Comparison of ENCODE assay signal across 9 mouse cellular contexts in the genomic region with DNA sequence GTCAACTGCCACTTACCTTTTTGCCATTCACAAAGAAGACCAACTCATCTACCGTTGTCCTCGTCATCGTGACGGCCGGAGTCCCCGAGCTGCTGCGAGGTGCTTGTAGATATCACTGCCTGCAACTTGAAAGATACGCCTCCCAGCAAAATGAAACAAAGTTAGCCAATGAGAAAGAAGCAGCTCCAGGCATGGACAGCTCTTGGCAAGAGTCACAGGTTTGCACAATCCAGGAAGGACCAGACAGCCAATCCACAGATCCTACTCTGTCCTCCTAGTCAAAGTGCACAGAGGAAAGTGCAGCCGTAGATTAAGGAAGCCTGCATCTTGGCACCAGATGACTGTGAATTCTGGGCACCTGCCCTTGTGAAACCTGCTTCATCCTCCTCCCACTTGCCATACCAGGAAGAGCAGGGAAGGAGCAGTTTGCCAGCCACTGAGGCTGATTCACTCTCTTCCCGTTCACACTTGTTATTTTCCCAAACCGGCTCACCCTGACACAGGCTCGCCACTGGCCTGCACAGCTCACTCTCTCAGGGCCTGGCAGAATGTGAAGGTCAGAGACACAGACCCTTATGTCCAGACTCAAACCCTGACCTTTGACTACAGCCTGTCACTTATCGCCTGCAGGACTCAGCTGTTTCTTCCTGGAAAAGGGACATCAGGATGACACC. TPM values are rescaled to one million over a fixed set of nuclear protein-coding genes. Genes with fewer than 3 reads are reported as not detected.
DNase-seq lines count a peak whose midpoint lies in the region; ATAC-seq and TF ChIP-seq lines count a peak whose summit lies in the region.
"Had no signal": no experiment of that assay in that cellular context is flagged by ENCODE, and none has a peak within 500 bp of the region (broad histone marks: within the 10 kb centered on the region; RNA-seq: fewer than 3 reads in every experiment).

Gene Xdh (minus strand): TSS at position 135 of the 674 bp plus-strand sequence.

- no peaks in the 10 kb centered on the region for H3K36me3 ChIP-seq in MEL (ENCODE audit: control insufficient read depth in 1 of 2, insufficient read depth in 2 of 2, low read length in 2 of 2)
- no peaks in the 10 kb centered on the region for H3K36me3 ChIP-seq in kidney, embryonic 16.5 days (ENCODE audit: insufficient read depth, low read length)
- H3K36me3 ChIP-seq in hindbrain, embryonic 11.5 days (ENCODE audit: control insufficient read depth, insufficient read depth, low read length): no peaks in the 10 kb centered on the region
- H3K36me3 ChIP-seq: neural tube, embryonic 12.5 days had no signal

- H3K9ac ChIP-seq in MEL (ENCODE audit: control insufficient read depth, low read depth, low read length, poor library complexity, severe bottlenecking): no peak within 1 kb of the TSS
- H3K9ac ChIP-seq in kidney, embryonic 16.5 days (replicated peaks; ENCODE audit: low read length): no peak within 1 kb of the TSS
- no peak within 1 kb of the TSS for H3K9ac ChIP-seq in hindbrain, embryonic 11.5 days (ENCODE audit: low read depth, low read length)
- H3K9ac ChIP-seq: neural tube, embryonic 12.5 days had no signal

- peak; percentile 85 for DNase-seq in 3134 (ENCODE audit: extremely low read depth, insufficient read length, low spot score)
- peak; percentile 57 for DNase-seq in MEL (ENCODE audit: low read depth, low spot score)
- DNase-seq in gastrocnemius, postnatal 25 days: peak; percentile 74
- peak; percentile 17 to 40 for DNase-seq in natural killer cell, adult 2 months (ENCODE audit: low spot score in 2 of 2)
- no peak for DNase-seq in hindbrain, embryonic 11.5 days (ENCODE audit: low spot score)
- no peak for DNase-seq in left cerebral cortex, postnatal 10 days (ENCODE audit: extremely low spot score in 1 of 2, low spot score in 2 of 2)
- no peak for DNase-seq in right cerebral cortex, postnatal 10 days (ENCODE audit: low spot score in 2 of 2)

- 52% methylated on average over 13 of the region's 13 CpGs for WGBS in kidney, embryonic 16.5 days
- WGBS in hindbrain, embryonic 11.5 days: 85% methylated on average over 13 of the region's 13 CpGs

- intact Hi-C loops in left cerebral cortex, postnatal 10 days (cut with DNase I): no loop called here

- no peak for TF ChIP-seq EP300 in MEL (IDR thresholded peaks at IDR 0.05; ENCODE audit: low read depth in 1 of 2, low read length in 2 of 2)

- no peak for TF ChIP-seq POLR2A in MEL (IDR thresholded peaks at IDR 0.05; ENCODE audit: control insufficient read depth in 1 of 2, insufficient read depth in 1 of 2, low read depth in 1 of 2, low read length in 2 of 2, poor library complexity in 1 of 2)

- no peaks in the 10 kb centered on the region; a peak in 1 of 4 replicates for H3K27me3 ChIP-seq in MEL (ENCODE audit: control insufficient read depth in 1 of 2, insufficient read depth in 2 of 2, low read length in 2 of 2)
- H3K27me3 ChIP-seq in kidney, embryonic 16.5 days (ENCODE audit: insufficient read depth, low read length): no peaks in the 10 kb centered on the region
- H3K27me3 ChIP-seq in hindbrain, embryonic 11.5 days (ENCODE audit: control insufficient read depth, insufficient read depth, low read length): no peaks in the 10 kb centered on the region
- H3K27me3 ChIP-seq: neural tube, embryonic 12.5 days had no signal

- peak within 1 kb of the TSS; percentile 26; the same call in 1 of the 2 replicates for H3K4me2 ChIP-seq in kidney, embryonic 16.5 days (replicated peaks; ENCODE audit: low read depth, low read length)
- no peak within 1 kb of the TSS for H3K4me2 ChIP-seq in hindbrain, embryonic 11.5 days (replicated peaks; ENCODE audit: low read depth, low read length)
- H3K4me2 ChIP-seq: neural tube, embryonic 12.5 days had no signal

- TF ChIP-seq RAD21 in MEL (IDR thresholded peaks at IDR 0.05; ENCODE audit: low read depth, low read length): no peak

- no peaks in the 10 kb centered on the region for H3K9me3 ChIP-seq in MEL (replicated peaks; ENCODE audit: insufficient read depth, low read length)
- H3K9me3 ChIP-seq in kidney, embryonic 16.5 days (ENCODE audit: low read length): no peaks in the 10 kb centered on the region
- no peaks in the 10 kb centered on the region for H3K9me3 ChIP-seq in hindbrain, embryonic 11.5 days (ENCODE audit: control insufficient read depth, low read length)
- H3K9me3 ChIP-seq: neural tube, embryonic 12.5 days had no signal

- H3K27ac ChIP-seq in MEL (ENCODE audit: control insufficient read depth, low read depth, low read length): no peak within 1 kb of the TSS
- H3K27ac ChIP-seq in kidney, embryonic 16.5 days (ENCODE audit: low read length): no peak within 1 kb of the TSS
- H3K27ac ChIP-seq in hindbrain, embryonic 11.5 days (ENCODE audit: low read depth, low read length): no peak within 1 kb of the TSS
- H3K27ac ChIP-seq: neural tube, embryonic 12.5 days had no signal

- peak; percentile 71 for ATAC-seq in kidney, embryonic 16.5 days (ENCODE audit: low FRiP score, low TSS enrichment)
- no peak for ATAC-seq in hindbrain, embryonic 11.5 days (ENCODE audit: low FRiP score)

- no peak for TF ChIP-seq CTCF in MEL (IDR thresholded peaks at IDR 0.05 in 2 of 3, conservative IDR thresholded peaks at IDR 0.05 in 1 of 3; ENCODE audit: control insufficient read depth in 1 of 3, insufficient read depth in 1 of 3, low read depth in 2 of 3, low read length in 3 of 3, poor library complexity in 1 of 3, severe bottlenecking in 1 of 3)

- H3K4me1 ChIP-seq in MEL (ENCODE audit: control insufficient read depth in 1 of 2, insufficient read depth in 2 of 2, low read length in 2 of 2): no peaks in the 10 kb centered on the region
- H3K4me1 ChIP-seq in kidney, embryonic 16.5 days (ENCODE audit: insufficient read depth, low read length): peaks cover 5% of the 10 kb centered on the region
- no peaks in the 10 kb centered on the region for H3K4me1 ChIP-seq in hindbrain, embryonic 11.5 days (replicated peaks; ENCODE audit: control insufficient read depth, insufficient read depth, low read length)
- H3K4me1 ChIP-seq: neural tube, embryonic 12.5 days had no signal

- H3K4me3 ChIP-seq in MEL (ENCODE audit: control insufficient read depth in 1 of 2, insufficient read depth in 1 of 2, low read depth in 2 of 2, low read length in 2 of 2): peak within 1 kb of the TSS; percentile 9 to 16; a peak in 2 of 4 replicates
- no peak within 1 kb of the TSS for H3K4me3 ChIP-seq in kidney, embryonic 16.5 days (ENCODE audit: low read length)
- H3K4me3 ChIP-seq in hindbrain, embryonic 11.5 days (ENCODE audit: low read depth, low read length): no peak within 1 kb of the TSS
- H3K4me3 ChIP-seq: neural tube, embryonic 12.5 days had no signal

- H3K79me2 ChIP-seq in MEL (ENCODE audit: control insufficient read depth, insufficient read depth, low read length, poor library complexity): no peaks in the 10 kb centered on the region

TF ChIP-seq in MEL, 35 proteins besides CTCF, POLR2A, EP300 and RAD21:
- TF ChIP-seq MEF2A (IDR thresholded peaks at IDR 0.05; ENCODE audit: extremely low read depth, insufficient replicate concordance, low read depth, low read length, poor library complexity, severe bottlenecking) (no peak), SIN3A (IDR thresholded peaks at IDR 0.05; ENCODE audit: low read length) (no peak), NELFE (IDR thresholded peaks at IDR 0.05; ENCODE audit: low read depth, low read length) (no peak), HCFC1 (IDR thresholded peaks at IDR 0.05; ENCODE audit: low read depth, low read length) (no peak), POLR2AphosphoS5 (IDR thresholded peaks at IDR 0.05; ENCODE audit: borderline replicate concordance, low read depth, low read length) (no peak), TBP (IDR thresholded peaks at IDR 0.05; ENCODE audit: low read depth, low read length) (no peak), CHD2 (IDR thresholded peaks at IDR 0.05; ENCODE audit: low read length) (no peak)

RNA-seq across cellular contexts. Expression of gene Xdh, which starts in this region (rescaled TPM):
- total RNA-seq in MEL (2012; rRNA removed): 2.0 TPM in 2 replicates
- 10 to 100 TPM in 1 of 2 experiments, not detected in 1; 14.5 TPM for polyA plus RNA-seq in MEL (2012; ENCODE audit: insufficient read depth in 1 of 2, insufficient read length in 2 of 2, low read depth in 1 of 2, low replicate concordance in 2 of 2, missing spikeins in 1 of 2)
- 10 to 100 TPM; 31.3 to 39.1 TPM for total RNA-seq in gastrocnemius, postnatal 25 days (2021)
- polyA plus RNA-seq in kidney, embryonic 16.5 days (2015; fragmentation: Nextera tagmentation; extraction: Ambion mirVana): 1.5 and 2.3 TPM in 2 replicates
- 0.48 and 0.56 TPM in 2 replicates for polyA plus RNA-seq in hindbrain, embryonic 11.5 days (2014; fragmentation: Nextera tagmentation; extraction: Ambion mirVana)
- total RNA-seq in left cerebral cortex, postnatal 10 days (2021): 1 to 10 TPM in 1 of 2 experiments, under 1 TPM in 1; 0.85 to 1.3 TPM

Comparison
In these comparisons a context has a peak if more than half of its experiments do, and no peak if none do; other contexts are left out.
1. RNA of gene Xdh (total RNA-seq): 31.3 to 39.1 TPM in gastrocnemius, postnatal 25 days; 2.0 TPM in MEL and 0.85 to 1.3 TPM in left cerebral cortex, postnatal 10 days; every median in the first group is over 10 times any median in the second.
2. DNase-seq: peak in 3134 (single experiment), MEL (single experiment), gastrocnemius, postnatal 25 days (single experiment) and natural killer cell, adult 2 months (2 of 2); none in hindbrain, embryonic 11.5 days (single experiment), left cerebral cortex, postnatal 10 days (0 of 2) and right cerebral cortex, postnatal 10 days (0 of 2).
3. H3K4me3 ChIP-seq: peak in MEL (2 of 2); none in kidney, embryonic 16.5 days (single experiment) and hindbrain, embryonic 11.5 days (single experiment).